Mouse (Mus musculus): Measurements from ENCODE around the gene Evpl. TPM values are rescaled to one million over a fixed set of nuclear protein-coding genes. Genes with fewer than 3 reads are reported as not detected.

Gene Evpl
- polyA plus RNA-seq, 1 experiment from 2014 or later = 1.1 TPM

GRCm38 (mm10) chr11:116226414-116226813, 11.5 kb downstream of the Evpl start:
- H3K27ac ChIP-seq (replicated peaks; ENCODE audit: low read depth, low read length) = no peak overlapping the region
- no peak overlapping the region for H3K4me2 ChIP-seq (ENCODE audit: low read depth, severe bottlenecking)
- H3K9me3 ChIP-seq (ENCODE audit: control insufficient read depth, low read length) = no peaks in the 10 kb centered on the region; the same call in 1 of the 2 replicates
- H3K4me1 ChIP-seq (ENCODE audit: control insufficient read depth, insufficient read depth, low read length) = peaks cover 4% of the 10 kb centered on the region; the same call in 1 of the 2 replicates
- peak; percentile 93 for DNase-seq (ENCODE audit: low spot score)
- H3K9ac ChIP-seq (ENCODE audit: low read length) = no peak overlapping the region
- H3K36me3 ChIP-seq (ENCODE audit: control insufficient read depth, insufficient read depth, low read length) = no peaks in the 10 kb centered on the region
- no peak overlapping the region for H3K4me3 ChIP-seq (ENCODE audit: low read depth, low read length)
- WGBS = 2% methylated on average over 2 of the region's 2 CpGs
- no peak for ATAC-seq (ENCODE audit: insufficient number of reproducible peaks, low FRiP score, low TSS enrichment, low read depth)
- peaks cover 21% of the 10 kb centered on the region for H3K27me3 ChIP-seq (ENCODE audit: control insufficient read depth, insufficient read depth, low read length)

- H3K4me1 ChIP-seq (ENCODE audit: control insufficient read depth, insufficient read depth, low read length) = peaks cover 6% of the 10 kb centered on the region; the same call in 1 of the 2 replicates
- H3K9me3 ChIP-seq (ENCODE audit: control insufficient read depth, low read length) = no peaks in the 10 kb centered on the region; the same call in 1 of the 2 replicates
- peak overlapping the region; percentile 29 for H3K4me3 ChIP-seq (ENCODE audit: low read depth, low read length)
- H3K4me2 ChIP-seq (ENCODE audit: low read depth, severe bottlenecking) = peak overlapping the region; percentile 72
- ATAC-seq (ENCODE audit: insufficient number of reproducible peaks, low FRiP score, low TSS enrichment, low read depth) (no peak), DNase-seq (ENCODE audit: low spot score) (peak; percentile 73)
- peak overlapping the region; percentile 53 for H3K9ac ChIP-seq (ENCODE audit: low read length)
- WGBS = 9% methylated on average over 23 of the region's 23 CpGs
- H3K27me3 ChIP-seq (ENCODE audit: control insufficient read depth, insufficient read depth, low read length) = peaks cover 27% of the 10 kb centered on the region
- H3K36me3 ChIP-seq (ENCODE audit: control insufficient read depth, insufficient read depth, low read length) = no peaks in the 10 kb centered on the region
- H3K27ac ChIP-seq (replicated peaks; ENCODE audit: low read depth, low read length) = no peak overlapping the region
Measured at GRCm38 (mm10) chr11:116222740-116223059, 15.2 kb downstream of the Evpl start.

- WGBS = 14% methylated on average over 53 of the region's 53 CpGs
- Histone ChIP-seq H3K4me1 (ENCODE audit: control insufficient read depth, insufficient read depth, low read length) (peaks cover 6% of the 10 kb centered on the region; the same call in 1 of the 2 replicates), H3K36me3 (ENCODE audit: control insufficient read depth, insufficient read depth, low read length) (no peaks in the 10 kb centered on the region), H3K4me2 (ENCODE audit: low read depth, severe bottlenecking) (peak overlapping the region; percentile 72), H3K9me3 (ENCODE audit: control insufficient read depth, low read length) (no peaks in the 10 kb centered on the region; the same call in 1 of the 2 replicates), H3K27ac (replicated peaks; ENCODE audit: low read depth, low read length) (no peak overlapping the region), H3K27me3 (ENCODE audit: control insufficient read depth, insufficient read depth, low read length) (peaks cover 27% of the 10 kb centered on the region), H3K9ac (ENCODE audit: low read length) (peak overlapping the region; percentile 53), H3K4me3 (ENCODE audit: low read depth, low read length) (peak overlapping the region; percentile 29)
- ATAC-seq (ENCODE audit: insufficient number of reproducible peaks, low FRiP score, low TSS enrichment, low read depth) (no peak), DNase-seq (ENCODE audit: low spot score) (peak; percentile 61)
Measured at GRCm38 (mm10) chr11:116221931-116222739, 15.7 kb downstream of the Evpl start.

GRCm38 (mm10) chr11:116219885-116220284, 18.0 kb downstream of the Evpl start:
- peaks cover 6% of the 10 kb centered on the region; the same call in 1 of the 2 replicates for H3K4me1 ChIP-seq (ENCODE audit: control insufficient read depth, insufficient read depth, low read length)
- WGBS = 16% methylated on average over 4 of the region's 4 CpGs
- peaks cover 27% of the 10 kb centered on the region for H3K27me3 ChIP-seq (ENCODE audit: control insufficient read depth, insufficient read depth, low read length)

GRCm38 (mm10) chr11:116218737-116219400, 19.0 kb downstream of the Evpl start:
- Histone ChIP-seq H3K4me3 (ENCODE audit: low read depth, low read length) (no peak overlapping the region), H3K4me2 (ENCODE audit: low read depth, severe bottlenecking) (no peak overlapping the region), H3K36me3 (ENCODE audit: control insufficient read depth, insufficient read depth, low read length) (no peaks in the 10 kb centered on the region), H3K27me3 (ENCODE audit: control insufficient read depth, insufficient read depth, low read length) (peaks cover 26% of the 10 kb centered on the region), H3K27ac (replicated peaks; ENCODE audit: low read depth, low read length) (no peak overlapping the region), H3K4me1 (ENCODE audit: control insufficient read depth, insufficient read depth, low read length) (peaks cover 6% of the 10 kb centered on the region; the same call in 1 of the 2 replicates), H3K9ac (ENCODE audit: low read length) (no peak overlapping the region), H3K9me3 (ENCODE audit: control insufficient read depth, low read length) (no peaks in the 10 kb centered on the region; the same call in 1 of the 2 replicates)
- ATAC-seq (ENCODE audit: insufficient number of reproducible peaks, low FRiP score, low TSS enrichment, low read depth) (no peak), DNase-seq (ENCODE audit: low spot score) (no peak)
- WGBS = 62% methylated on average over 7 of the region's 7 CpGs

More at GRCm38 (mm10) chr11:116219885-116220284, 18.0 kb downstream of the Evpl start:
- peak; percentile 82 for DNase-seq (ENCODE audit: low spot score)
- no peak overlapping the region for H3K4me3 ChIP-seq (ENCODE audit: low read depth, low read length)
- no peaks in the 10 kb centered on the region; the same call in 1 of the 2 replicates for H3K9me3 ChIP-seq (ENCODE audit: control insufficient read depth, low read length)
- no peak overlapping the region for H3K27ac ChIP-seq (replicated peaks; ENCODE audit: low read depth, low read length)
- H3K9ac ChIP-seq (ENCODE audit: low read length) = no peak overlapping the region
- ATAC-seq (ENCODE audit: insufficient number of reproducible peaks, low FRiP score, low TSS enrichment, low read depth) = no peak
- no peak overlapping the region for H3K4me2 ChIP-seq (ENCODE audit: low read depth, severe bottlenecking)
- no peaks in the 10 kb centered on the region for H3K36me3 ChIP-seq (ENCODE audit: control insufficient read depth, insufficient read depth, low read length)

- Histone ChIP-seq H3K27ac (replicated peaks; ENCODE audit: low read depth, low read length) (no peak overlapping the region), H3K9me3 (ENCODE audit: control insufficient read depth, low read length) (no peaks in the 10 kb centered on the region; the same call in 1 of the 2 replicates), H3K4me2 (ENCODE audit: low read depth, severe bottlenecking) (no peak overlapping the region), H3K27me3 (ENCODE audit: control insufficient read depth, insufficient read depth, low read length) (peaks cover 21% of the 10 kb centered on the region), H3K9ac (ENCODE audit: low read length) (no peak overlapping the region), H3K36me3 (ENCODE audit: control insufficient read depth, insufficient read depth, low read length) (no peaks in the 10 kb centered on the region), H3K4me3 (ENCODE audit: low read depth, low read length) (no peak overlapping the region), H3K4me1 (ENCODE audit: control insufficient read depth, insufficient read depth, low read length) (peaks cover 6% of the 10 kb centered on the region; the same call in 1 of the 2 replicates)
- no peak for DNase-seq (ENCODE audit: low spot score)
- ATAC-seq (ENCODE audit: insufficient number of reproducible peaks, low FRiP score, low TSS enrichment, low read depth) = no peak
- WGBS = 90% methylated on average over 2 of the region's 2 CpGs
Measured at GRCm38 (mm10) chr11:116218263-116218662, 19.6 kb downstream of the Evpl start.

- WGBS = 77% methylated on average over 11 of the region's 11 CpGs
- Histone ChIP-seq H3K9ac (ENCODE audit: low read length) (no peak overlapping the region), H3K9me3 (ENCODE audit: control insufficient read depth, low read length) (no peaks in the 10 kb centered on the region; the same call in 1 of the 2 replicates), H3K27ac (replicated peaks; ENCODE audit: low read depth, low read length) (no peak overlapping the region), H3K4me1 (ENCODE audit: control insufficient read depth, insufficient read depth, low read length) (0 out of 2 replicates have a peak, but pooled peaks cover 3% of the 10 kb centered on the region), H3K36me3 (ENCODE audit: control insufficient read depth, insufficient read depth, low read length) (no peaks in the 10 kb centered on the region), H3K27me3 (ENCODE audit: control insufficient read depth, insufficient read depth, low read length) (peaks cover 7% of the 10 kb centered on the region), H3K4me3 (ENCODE audit: low read depth, low read length) (no peak overlapping the region), H3K4me2 (ENCODE audit: low read depth, severe bottlenecking) (no peak overlapping the region)
- no peak for DNase-seq (ENCODE audit: low spot score)
- ATAC-seq (ENCODE audit: insufficient number of reproducible peaks, low FRiP score, low TSS enrichment, low read depth) = no peak
Measured at GRCm38 (mm10) chr11:116216549-116216948, 21.3 kb downstream of the Evpl start.

- 0 out of 2 replicates have a peak, but pooled peaks cover 3% of the 10 kb centered on the region for H3K4me1 ChIP-seq (ENCODE audit: control insufficient read depth, insufficient read depth, low read length)
- 0 out of 2 replicates have a peak, but pooled peaks cover 3% of the 10 kb centered on the region for H3K27me3 ChIP-seq (ENCODE audit: control insufficient read depth, insufficient read depth, low read length)
- H3K9me3 ChIP-seq (ENCODE audit: control insufficient read depth, low read length) = no peaks in the 10 kb centered on the region
- no peak overlapping the region for H3K4me3 ChIP-seq (ENCODE audit: low read depth, low read length)
- H3K9ac ChIP-seq (ENCODE audit: low read length) = no peak overlapping the region
- WGBS = 89% methylated on average over 6 of the region's 6 CpGs
- ATAC-seq (ENCODE audit: insufficient number of reproducible peaks, low FRiP score, low TSS enrichment, low read depth) = no peak
- no peak overlapping the region for H3K4me2 ChIP-seq (ENCODE audit: low read depth, severe bottlenecking)
- no peaks in the 10 kb centered on the region for H3K36me3 ChIP-seq (ENCODE audit: control insufficient read depth, insufficient read depth, low read length)
- no peak overlapping the region for H3K27ac ChIP-seq (replicated peaks; ENCODE audit: low read depth, low read length)
- DNase-seq (ENCODE audit: low spot score) = no peak
Measured at GRCm38 (mm10) chr11:116215991-116216390, 21.9 kb downstream of the Evpl start.
